Mouse (Mus musculus) neural tube, postnatal 0 days (tissue): ENCODE data around the gene Hist1h3g. TPM values are rescaled to one million over a fixed set of nuclear protein-coding genes. Genes with fewer than 3 reads are reported as not detected.

ENCODE experiments used
- microRNA-seq: library from miRNA; unstranded; fragments of <30 nt; microRNA quantifications from one replicate; pipeline ENCODE4, GENCODE M21; 2016
- polyA plus RNA-seq: library from polyadenylated mRNA; unstranded; fragments of >200 nt; fragmentation: Nextera tagmentation; extraction: Ambion mirVana; gene quantifications from 2 replicates; pipeline ENCODE4 v1.2.1, GENCODE M21; 2015

The Hist1h3g gene
- polyA plus RNA-seq, 1 experiment from 2014 or later: 1.3 TPM

Small RNA genes within 50 kb of the gene (microRNA-seq; reads per million reads assigned to microRNA genes)
- gene Gm44297 (not detected), gene Gm44359 (not detected), gene Gm44394 (not detected), gene n-TStga1 (not detected)

Other genes with a start within 250 kb of the Hist1h3g start
- 28.9 and 30.1 TPM in 2 replicates for gene Zfp322a, start 166.2 kb upstream of the Hist1h3g start, polyA plus RNA-seq
- gene Abt1, start 111.6 kb upstream of the Hist1h3g start, polyA plus RNA-seq: 7.2 and 8.3 TPM in 2 replicates
- 0.11 and 0.19 TPM in 2 replicates for gene Btn1a1, start 69.5 kb upstream of the Hist1h3g start, polyA plus RNA-seq
- gene Btn2a2, start 46.6 kb upstream of the Hist1h3g start, polyA plus RNA-seq: 0.09 TPM in 1 of 2 replicates, not detected in the other
- 0.92 and 4.6 TPM in 2 replicates for gene Hist1h4h, start 4.4 kb upstream of the Hist1h3g start, polyA plus RNA-seq
- gene Hist1h2af, start 1.5 kb upstream of the Hist1h3g start, polyA plus RNA-seq: 1.7 TPM in 1 of 2 replicates, not detected in the other
- 0.09 and 0.36 TPM in 2 replicates for gene Hist1h2bh, start 8.0 kb downstream of the Hist1h3g start, polyA plus RNA-seq
- gene Hist1h3f, start 8.6 kb downstream of the Hist1h3g start, polyA plus RNA-seq: 0.21 TPM in 1 of 2 replicates, not detected in the other
- gene Hist1h4f, start 16.2 kb downstream of the Hist1h3g start, polyA plus RNA-seq: not detected in 2 replicates
- gene Hist1h1d, start 17.8 kb downstream of the Hist1h3g start, polyA plus RNA-seq: 0.09 and 0.13 TPM in 2 replicates
- gene Hist1h3e, start 26.9 kb downstream of the Hist1h3g start, polyA plus RNA-seq: 1.5 and 2.0 TPM in 2 replicates
- 7.7 and 9.3 TPM in 2 replicates for gene Hist1h2ae, start 35.8 kb downstream of the Hist1h3g start, polyA plus RNA-seq
- 1.5 and 3.0 TPM in 2 replicates for gene Hist1h2bg, start 36.0 kb downstream of the Hist1h3g start, polyA plus RNA-seq
- 0.65 TPM in 1 of 2 replicates, not detected in the other for gene Hist1h2bf, start 38.8 kb downstream of the Hist1h3g start, polyA plus RNA-seq
- gene Hist1h2ad, start 39.0 kb downstream of the Hist1h3g start, polyA plus RNA-seq: not detected in 2 replicates
- gene Hist1h3d, start 40.3 kb downstream of the Hist1h3g start, polyA plus RNA-seq: 0.58 and 0.66 TPM in 2 replicates
- gene Hist1h4d, start 46.2 kb downstream of the Hist1h3g start, polyA plus RNA-seq: 25.2 and 28.2 TPM in 2 replicates
- 0.80 and 0.89 TPM in 2 replicates for gene Hist1h2be, start 85.7 kb downstream of the Hist1h3g start, polyA plus RNA-seq
- gene Hist1h1e, start 87.1 kb downstream of the Hist1h3g start, polyA plus RNA-seq: 7.7 and 9.3 TPM in 2 replicates
- 0.19 and 0.41 TPM in 2 replicates for gene Hist1h2ac, start 148.5 kb downstream of the Hist1h3g start, polyA plus RNA-seq
- gene Hist1h2bc, start 148.8 kb downstream of the Hist1h3g start, polyA plus RNA-seq: 37.8 and 45.4 TPM in 2 replicates
- not detected in 2 replicates for gene Hist1h1t, start 160.4 kb downstream of the Hist1h3g start, polyA plus RNA-seq
- gene Hist1h4c, start 163.0 kb downstream of the Hist1h3g start, polyA plus RNA-seq: 2.4 and 3.7 TPM in 2 replicates
- gene Hfe, start 175.4 kb downstream of the Hist1h3g start, polyA plus RNA-seq: 6.6 and 7.2 TPM in 2 replicates
- 16.4 and 22.5 TPM in 2 replicates for gene Hist1h1c, start 203.4 kb downstream of the Hist1h3g start, polyA plus RNA-seq
- not detected in 2 replicates for gene Hist1h3c, start 210.2 kb downstream of the Hist1h3g start, polyA plus RNA-seq
- gene Hist1h2bb, start 211.3 kb downstream of the Hist1h3g start, polyA plus RNA-seq: 0.62 TPM in 1 of 2 replicates, not detected in the other
- 2.7 and 4.7 TPM in 2 replicates for gene Hist1h2ab, start 215.7 kb downstream of the Hist1h3g start, polyA plus RNA-seq
- gene Hist1h3b, start 216.8 kb downstream of the Hist1h3g start, polyA plus RNA-seq: 0.58 TPM in 1 of 2 replicates, not detected in the other
- gene Hist1h4b, start 221.6 kb downstream of the Hist1h3g start, polyA plus RNA-seq: 1.2 TPM in 1 of 2 replicates, not detected in the other
- 0.54 TPM in 1 of 2 replicates, not detected in the other for gene Hist1h4a, start 225.8 kb downstream of the Hist1h3g start, polyA plus RNA-seq
- 0.66 and 0.94 TPM in 2 replicates for gene Hist1h3a, start 227.0 kb downstream of the Hist1h3g start, polyA plus RNA-seq
- 0.50 and 0.66 TPM in 2 replicates for gene Hist1h1a, start 228.2 kb downstream of the Hist1h3g start, polyA plus RNA-seq
- gene Trim38, start 234.5 kb downstream of the Hist1h3g start, polyA plus RNA-seq: not detected in 2 replicates